Mouse (Mus musculus): ENCODE results near the gene Hoxb2. TPM values are rescaled to one million over a fixed set of nuclear protein-coding genes. Genes with fewer than 3 reads are reported as not detected.

Gene Hoxb2
- polyA plus RNA-seq, 1 experiment = 22.8 TPM

- Histone ChIP-seq H3K4me3 (ENCODE audit: insufficient read depth, low read depth, low read length) (no peak overlapping the region), H3K27me3 (replicated peaks; ENCODE audit: control insufficient read depth, insufficient read depth, low read length) (no peaks in the 10 kb centered on the region), H3K4me1 (ENCODE audit: control insufficient read depth, insufficient read depth, low read length) (peaks cover 9% of the 10 kb centered on the region), H3K27ac (ENCODE audit: insufficient read depth, low read depth, low read length) (peak overlapping the region; percentile 15), H3K36me3 (ENCODE audit: control insufficient read depth, insufficient read depth, low read length) (no peaks in the 10 kb centered on the region; the same call in 1 of the 2 replicates)
- 58% methylated on average over 12 of the region's 12 CpGs for WGBS
- TF ChIP-seq POLR2A (IDR thresholded peaks at IDR 0.05; ENCODE audit: low read depth, low read length) = no peak
- DNase-seq = no peak
Observed at GRCm38 (mm10) chr11:96326705-96327104, 23.6 kb upstream of the Hoxb2 start.

DNA sequence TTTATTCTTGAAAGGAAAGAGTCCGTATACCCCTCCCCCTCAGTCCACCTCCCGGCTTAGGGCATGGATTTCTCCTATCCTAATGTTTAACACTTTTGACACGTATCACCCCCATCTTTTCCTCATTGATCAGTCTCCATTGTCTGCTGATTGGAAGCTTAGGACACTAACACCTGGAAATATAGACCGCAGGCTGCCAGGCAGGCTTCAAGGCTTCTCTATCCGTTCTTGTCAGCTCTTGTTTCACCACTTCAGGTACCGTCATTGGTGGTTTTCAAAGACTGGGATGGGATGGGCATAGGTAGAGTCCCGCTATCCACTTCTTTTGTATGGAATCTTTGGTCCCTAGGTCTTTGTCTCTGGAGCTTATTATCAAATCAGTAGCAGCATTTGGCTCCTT is 23.2 kb upstream of the Hoxb2 start:
- Histone ChIP-seq H3K4me3 (ENCODE audit: insufficient read depth, low read depth, low read length) (no peak overlapping the region), H3K27me3 (replicated peaks; ENCODE audit: control insufficient read depth, insufficient read depth, low read length) (no peaks in the 10 kb centered on the region), H3K4me1 (ENCODE audit: control insufficient read depth, insufficient read depth, low read length) (peaks cover 13% of the 10 kb centered on the region), H3K36me3 (ENCODE audit: control insufficient read depth, insufficient read depth, low read length) (no peaks in the 10 kb centered on the region; the same call in 1 of the 2 replicates), H3K27ac (ENCODE audit: insufficient read depth, low read depth, low read length) (peak overlapping the region; percentile 15; the same call in 1 of the 2 replicates)
- WGBS = 74% methylated on average over 7 of the region's 7 CpGs
- no peak for TF ChIP-seq POLR2A (IDR thresholded peaks at IDR 0.05; ENCODE audit: low read depth, low read length)
- no peak for TF ChIP-seq CTCF (conservative IDR thresholded peaks at IDR 0.05; ENCODE audit: insufficient read depth, insufficient read length, low read depth, low read length)
- no peak for DNase-seq

GRCm38 (mm10) chr11:96327750-96328149 is 22.6 kb upstream of the Hoxb2 start:
- H3K27ac ChIP-seq (ENCODE audit: insufficient read depth, low read depth, low read length) = no peak overlapping the region
- H3K4me1 ChIP-seq (ENCODE audit: control insufficient read depth, insufficient read depth, low read length) = peaks cover 17% of the 10 kb centered on the region
- DNase-seq = no peak
- no peaks in the 10 kb centered on the region for H3K27me3 ChIP-seq (replicated peaks; ENCODE audit: control insufficient read depth, insufficient read depth, low read length)
- 65% methylated on average over 5 of the region's 5 CpGs for WGBS
- H3K36me3 ChIP-seq (ENCODE audit: control insufficient read depth, insufficient read depth, low read length) = no peaks in the 10 kb centered on the region; the same call in 1 of the 2 replicates
- no peak for TF ChIP-seq CTCF (conservative IDR thresholded peaks at IDR 0.05; ENCODE audit: insufficient read depth, insufficient read length, low read depth, low read length)
- H3K4me3 ChIP-seq (ENCODE audit: insufficient read depth, low read depth, low read length) = no peak overlapping the region

- DNase-seq = no peak
- WGBS = 37% methylated on average over 8 of the region's 8 CpGs
- Histone ChIP-seq H3K27ac (ENCODE audit: insufficient read depth, low read depth, low read length) (peak overlapping the region; percentile 39; the same call in 1 of the 2 replicates), H3K4me3 (ENCODE audit: insufficient read depth, low read depth, low read length) (no peak overlapping the region), H3K36me3 (ENCODE audit: control insufficient read depth, insufficient read depth, low read length) (no peaks in the 10 kb centered on the region; the same call in 1 of the 2 replicates), H3K27me3 (replicated peaks; ENCODE audit: control insufficient read depth, insufficient read depth, low read length) (no peaks in the 10 kb centered on the region), H3K4me1 (ENCODE audit: control insufficient read depth, insufficient read depth, low read length) (peaks cover 18% of the 10 kb centered on the region)
- no peak for TF ChIP-seq POLR2A (IDR thresholded peaks at IDR 0.05; ENCODE audit: low read depth, low read length)
- no peak for TF ChIP-seq CTCF (conservative IDR thresholded peaks at IDR 0.05; ENCODE audit: insufficient read depth, insufficient read length, low read depth, low read length)
Observed at GRCm38 (mm10) chr11:96328605-96329004, 21.7 kb upstream of the Hoxb2 start.

DNA sequence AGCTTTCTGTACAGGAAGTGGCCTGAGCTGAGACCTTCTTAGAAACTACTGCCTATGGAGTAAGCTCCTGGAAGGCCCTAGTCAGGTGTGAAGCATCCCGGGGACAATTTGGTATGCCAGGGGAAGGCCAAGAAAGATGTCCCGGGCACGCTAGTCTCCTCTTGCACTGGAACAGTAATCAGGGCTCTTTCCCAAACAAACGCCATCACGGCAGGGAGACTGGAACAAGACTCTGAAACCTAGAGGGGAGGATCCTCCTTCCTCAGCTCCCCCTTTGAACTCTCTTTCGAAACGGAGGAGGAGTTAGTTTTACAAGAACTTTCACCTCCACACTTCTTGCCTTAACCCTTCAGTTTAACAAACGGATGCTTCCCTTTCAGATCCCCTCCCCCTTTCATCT is 18.2 kb upstream of the Hoxb2 start:
- peak overlapping the region; percentile 51; the same call in 1 of the 2 replicates for H3K27ac ChIP-seq (ENCODE audit: insufficient read depth, low read depth, low read length)

GRCm38 (mm10) chr11:96332618-96333032 is 17.7 kb upstream of the Hoxb2 start:
- no peaks in the 10 kb centered on the region for H3K36me3 ChIP-seq (ENCODE audit: control insufficient read depth, insufficient read depth, low read length)
- DNase-seq = no peak
- no peak overlapping the region for H3K4me3 ChIP-seq (ENCODE audit: insufficient read depth, low read depth, low read length)
- H3K27me3 ChIP-seq (replicated peaks; ENCODE audit: control insufficient read depth, insufficient read depth, low read length) = no peaks in the 10 kb centered on the region
- WGBS = 39% methylated on average over 35 of the region's 35 CpGs
- TF ChIP-seq CTCF (conservative IDR thresholded peaks at IDR 0.05; ENCODE audit: insufficient read depth, insufficient read length, low read depth, low read length) (no peak), POLR2A (IDR thresholded peaks at IDR 0.05; ENCODE audit: low read depth, low read length) (no peak)
- peak overlapping the region; percentile 14; the same call in 1 of the 2 replicates for H3K27ac ChIP-seq (ENCODE audit: insufficient read depth, low read depth, low read length)
- H3K4me1 ChIP-seq (ENCODE audit: control insufficient read depth, insufficient read depth, low read length) = peaks cover 47% of the 10 kb centered on the region

More for the DNA sequence above, 18.2 kb upstream of the Hoxb2 start:
- no peak for DNase-seq
- peaks cover 43% of the 10 kb centered on the region for H3K4me1 ChIP-seq (ENCODE audit: control insufficient read depth, insufficient read depth, low read length)
- WGBS = 25% methylated on average over 8 of the region's 8 CpGs
- TF ChIP-seq POLR2A (IDR thresholded peaks at IDR 0.05; ENCODE audit: low read depth, low read length) = no peak
- no peak for TF ChIP-seq CTCF (conservative IDR thresholded peaks at IDR 0.05; ENCODE audit: insufficient read depth, insufficient read length, low read depth, low read length)
- no peaks in the 10 kb centered on the region for H3K27me3 ChIP-seq (replicated peaks; ENCODE audit: control insufficient read depth, insufficient read depth, low read length)
- no peaks in the 10 kb centered on the region; the same call in 1 of the 2 replicates for H3K36me3 ChIP-seq (ENCODE audit: control insufficient read depth, insufficient read depth, low read length)
- no peak overlapping the region for H3K4me3 ChIP-seq (ENCODE audit: insufficient read depth, low read depth, low read length)

DNA sequence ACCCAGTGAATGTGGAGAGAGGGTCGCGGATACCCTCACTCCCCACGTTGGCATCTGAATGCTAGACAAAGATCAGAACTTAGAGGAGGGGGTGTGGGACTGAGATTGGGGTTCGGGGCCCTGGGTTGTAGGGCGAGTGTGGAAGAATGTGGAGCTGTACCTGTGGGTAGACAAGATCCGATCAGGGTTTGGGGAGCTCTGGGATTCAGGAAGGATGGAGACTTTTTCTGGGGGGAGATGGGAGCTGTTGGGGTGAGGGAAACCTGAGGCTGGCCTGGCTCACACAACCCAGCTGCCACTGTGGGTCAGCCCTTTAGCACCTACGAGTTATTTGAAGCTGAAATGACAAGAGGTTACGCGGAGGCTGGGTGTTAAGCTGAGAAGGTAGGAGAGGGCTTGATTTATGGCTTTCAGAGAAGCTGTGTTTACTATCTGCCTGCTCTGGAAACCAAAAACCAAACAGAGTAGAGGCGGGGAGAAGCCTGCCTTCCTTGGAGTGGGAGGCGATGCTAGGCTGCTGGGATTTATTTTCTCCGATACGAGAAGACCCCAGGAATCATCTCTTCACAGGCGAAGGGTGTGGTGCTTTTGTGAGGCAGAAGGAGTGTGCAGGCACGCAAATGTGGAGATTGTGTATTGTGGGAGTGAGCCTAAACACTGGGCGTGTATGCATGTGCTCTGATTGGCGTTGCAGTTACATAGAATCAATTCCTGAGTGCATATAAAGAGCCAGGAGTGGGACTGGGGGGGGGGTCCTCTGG is 16.9 kb upstream of the Hoxb2 start:
- 48% methylated on average over 17 of the region's 17 CpGs for WGBS
- no peaks in the 10 kb centered on the region for H3K27me3 ChIP-seq (replicated peaks; ENCODE audit: control insufficient read depth, insufficient read depth, low read length)
- H3K27ac ChIP-seq (ENCODE audit: insufficient read depth, low read depth, low read length) = peak overlapping the region; percentile 14
- no peaks in the 10 kb centered on the region for H3K36me3 ChIP-seq (ENCODE audit: control insufficient read depth, insufficient read depth, low read length)
- TF ChIP-seq POLR2A (IDR thresholded peaks at IDR 0.05; ENCODE audit: low read depth, low read length) (no peak), CTCF (conservative IDR thresholded peaks at IDR 0.05; ENCODE audit: insufficient read depth, insufficient read length, low read depth, low read length) (no peak)
- H3K4me3 ChIP-seq (ENCODE audit: insufficient read depth, low read depth, low read length) = no peak overlapping the region
- no peak for DNase-seq
- H3K4me1 ChIP-seq (ENCODE audit: control insufficient read depth, insufficient read depth, low read length) = peaks cover 51% of the 10 kb centered on the region

Data from kidney, adult 2 months (tissue).